Mouse (Mus musculus): ENCODE data around the gene Chst3. TPM values are rescaled to one million over a fixed set of nuclear protein-coding genes. Genes with fewer than 3 reads are reported as not detected.
A peak's percentile ranks its signal among the peaks of the same experiment; 100 is the strongest.

Gene Chst3
- total and polyA plus RNA-seq, 3 experiments: 4.4 to 12.2 (median 7.5) TPM

- in situ Hi-C loops (cut with MboI; ENCODE audit: low pct_ligation_motif_present, low pct_unique_long_range_greater_than_20kb, low sequenced_read_pairs) (no loop called here), dilution Hi-C loops (cut with MboI; ENCODE audit: extremely low pct_ligation_motif_present, extremely low pct_unique_long_range_greater_than_20kb, low sequenced_read_pairs) (no loop called here)
- Histone ChIP-seq H3K4me3 (replicated peaks in 1 of 3; ENCODE audit: low read depth in 2 of 3, low read length in 2 of 3, poor library complexity in 1 of 3) (no peak overlapping the region), H3K36me3 (replicated peaks in 1 of 2; ENCODE audit: control insufficient read depth in 1 of 2, insufficient read depth in 1 of 2, low read length in 1 of 2) (no peaks in the 10 kb centered on the region), H3K9ac (ENCODE audit: insufficient read depth, low read depth) (no peak overlapping the region), H3K27me3 (replicated peaks) (no peaks in the 10 kb centered on the region), H3K9me3 (replicated peaks; ENCODE audit: low read length) (no peaks in the 10 kb centered on the region), H3K4me1 (ENCODE audit: control insufficient read depth in 1 of 2, insufficient read depth in 2 of 2) (peaks cover 32 to 54% of the 10 kb centered on the region in 2 experiments), H3K27ac (ENCODE audit: insufficient read depth, low read depth) (no peak overlapping the region), H3K79me2 (replicated peaks; ENCODE audit: control insufficient read depth, extremely low read depth, insufficient read depth, poor library complexity, severe bottlenecking) (no peaks in the 10 kb centered on the region), H3K4me2 (ENCODE audit: insufficient read depth, low read depth, poor library complexity, severe bottlenecking) (no peak overlapping the region)
- TF ChIP-seq KAT2A (IDR thresholded peaks at IDR 0.05; ENCODE audit: insufficient replicate concordance, low read length): no peak
- no peak for TF ChIP-seq TBP (conservative IDR thresholded peaks at IDR 0.05; ENCODE audit: low read depth, low read length)
- no peak for TF ChIP-seq RCOR1 (conservative IDR thresholded peaks at IDR 0.05; ENCODE audit: low read depth, low read length)
- TF ChIP-seq SMC3 (IDR thresholded peaks at IDR 0.05; ENCODE audit: low read depth, low read length): no peak
- TF ChIP-seq CHD2 (IDR thresholded peaks at IDR 0.05; ENCODE audit: low read length): no peak
- no peak for TF ChIP-seq MYC (IDR thresholded peaks at IDR 0.05; ENCODE audit: low read depth, low read length)
- TF ChIP-seq POLR2AphosphoS2 (IDR thresholded peaks at IDR 0.05; ENCODE audit: low read depth, low read length): no peak
- DNase-seq (ENCODE audit: extremely low read depth): no peak
Measured at GRCm38 (mm10) chr10:60261530-60261929, 42.5 kb upstream of the Chst3 start.

- in situ Hi-C loops (cut with MboI; ENCODE audit: low pct_ligation_motif_present, low pct_unique_long_range_greater_than_20kb, low sequenced_read_pairs) (no loop called here), dilution Hi-C loops (cut with MboI; ENCODE audit: extremely low pct_ligation_motif_present, extremely low pct_unique_long_range_greater_than_20kb, low sequenced_read_pairs) (no loop called here)
- no peaks in the 10 kb centered on the region for H3K27me3 ChIP-seq (replicated peaks)
- no peak overlapping the region for H3K9ac ChIP-seq (ENCODE audit: insufficient read depth, low read depth)
- no peaks in the 10 kb centered on the region for H3K79me2 ChIP-seq (replicated peaks; ENCODE audit: control insufficient read depth, extremely low read depth, insufficient read depth, poor library complexity, severe bottlenecking)
- H3K36me3 ChIP-seq (replicated peaks in 1 of 2; ENCODE audit: control insufficient read depth in 1 of 2, insufficient read depth in 1 of 2, low read length in 1 of 2): no peaks in the 10 kb centered on the region
- peak overlapping the region; percentile 29; the same call in 1 of the 2 replicates for H3K4me2 ChIP-seq (ENCODE audit: insufficient read depth, low read depth, poor library complexity, severe bottlenecking)
- peaks cover 32 to 54% of the 10 kb centered on the region in 2 experiments for H3K4me1 ChIP-seq (ENCODE audit: control insufficient read depth in 1 of 2, insufficient read depth in 2 of 2)
- no peak overlapping the region for H3K4me3 ChIP-seq (replicated peaks in 1 of 3; ENCODE audit: low read depth in 2 of 3, low read length in 2 of 3, poor library complexity in 1 of 3)
- DNase-seq (ENCODE audit: extremely low read depth): no peak
- H3K27ac ChIP-seq (ENCODE audit: insufficient read depth, low read depth): no peak overlapping the region
- TF ChIP-seq POLR2AphosphoS2 (IDR thresholded peaks at IDR 0.05; ENCODE audit: low read depth, low read length) (no peak), SMC3 (IDR thresholded peaks at IDR 0.05; ENCODE audit: low read depth, low read length) (no peak), USF1 (IDR thresholded peaks at IDR 0.05; ENCODE audit: low read depth, low read length) (no peak), IRF4 (IDR thresholded peaks at IDR 0.05; ENCODE audit: low read depth, low read length) (peak; percentile 77), EP300 (IDR thresholded peaks at IDR 0.05; ENCODE audit: low read length) (peak; percentile 67), ZMIZ1 (IDR thresholded peaks at IDR 0.05; ENCODE audit: low read depth, low read length) (no peak), TCF12 (IDR thresholded peaks at IDR 0.05; ENCODE audit: low read depth, low read length) (0 out of 2 replicates have a peak, but pooled peaks have one; percentile 43), MYC (IDR thresholded peaks at IDR 0.05; ENCODE audit: low read depth, low read length) (peak; percentile 36; the same call in 1 of the 2 replicates), MAX (IDR thresholded peaks at IDR 0.05; ENCODE audit: low read length) (peak; percentile 50; the same call in 1 of the 2 replicates)
- no peaks in the 10 kb centered on the region for H3K9me3 ChIP-seq (replicated peaks; ENCODE audit: low read length)
Measured at GRCm38 (mm10) chr10:60260557-60261294, 41.7 kb upstream of the Chst3 start.
